Mouse (Mus musculus): ENCODE measurements around the gene Kctd15. TPM values are rescaled to one million over a fixed set of nuclear protein-coding genes. Genes with fewer than 3 reads are reported as not detected.

Gene Kctd15
- total RNA-seq, 4 experiments from 2014 or later, result 4.1 to 7.1 (median 6.1) TPM

DNA sequence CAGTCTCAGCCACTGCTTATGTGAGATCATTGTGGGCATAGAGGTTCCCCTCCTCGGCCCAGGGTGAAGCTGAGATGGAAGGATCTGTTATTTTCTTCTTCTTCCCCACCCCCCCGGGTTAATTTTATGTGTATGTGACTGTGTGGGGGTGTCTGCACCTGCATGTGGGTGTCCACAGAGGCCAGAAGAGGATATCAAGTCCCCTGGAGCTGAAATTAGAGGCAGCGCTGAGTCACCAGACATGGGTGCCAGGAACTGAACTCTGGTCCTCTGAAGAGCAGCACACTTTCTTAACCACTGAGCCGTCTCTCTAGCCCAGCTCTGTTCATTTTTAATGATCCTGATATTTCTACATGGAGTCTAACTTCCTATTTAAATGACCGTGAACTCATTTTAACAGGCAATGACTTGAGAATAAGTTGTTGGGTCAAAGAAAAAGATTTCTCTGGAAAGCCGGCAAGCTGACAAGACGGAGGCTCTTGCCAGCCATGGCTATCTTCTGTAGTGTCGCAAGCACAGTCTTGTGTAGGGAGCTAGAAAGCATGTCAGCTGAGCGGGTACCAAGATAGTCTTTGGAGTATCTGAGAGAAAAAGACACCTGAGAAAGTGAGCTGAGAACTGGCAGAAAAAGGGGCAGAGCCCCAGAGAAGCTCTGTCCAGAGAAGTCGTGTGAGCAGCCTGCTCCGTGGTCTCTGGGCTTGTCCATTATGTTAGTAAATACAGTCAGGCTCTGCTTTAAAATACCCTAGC is 38.2 kb downstream of the Kctd15 start:
- DNase-seq, result no peak

DNA sequence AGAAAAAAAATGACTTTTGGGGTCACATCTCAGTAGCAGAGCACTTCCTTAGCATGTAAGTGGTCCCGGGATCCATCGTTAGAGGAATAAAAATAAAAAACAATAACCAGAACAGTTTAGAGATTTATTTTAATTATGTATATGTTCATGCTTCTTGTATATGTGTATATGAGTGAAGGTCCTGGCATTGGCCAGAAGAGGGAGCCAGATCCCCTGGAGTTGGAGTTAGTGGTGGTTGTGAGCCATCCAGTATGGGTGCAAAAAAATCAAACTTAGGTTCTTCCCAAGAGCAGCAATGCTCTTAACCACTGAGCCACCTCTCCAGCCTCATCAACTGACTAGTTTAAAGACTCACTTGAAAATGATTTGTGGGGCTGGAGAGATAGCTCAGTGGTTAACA is 40.3 kb downstream of the Kctd15 start:
- no peak for DNase-seq

DNA sequence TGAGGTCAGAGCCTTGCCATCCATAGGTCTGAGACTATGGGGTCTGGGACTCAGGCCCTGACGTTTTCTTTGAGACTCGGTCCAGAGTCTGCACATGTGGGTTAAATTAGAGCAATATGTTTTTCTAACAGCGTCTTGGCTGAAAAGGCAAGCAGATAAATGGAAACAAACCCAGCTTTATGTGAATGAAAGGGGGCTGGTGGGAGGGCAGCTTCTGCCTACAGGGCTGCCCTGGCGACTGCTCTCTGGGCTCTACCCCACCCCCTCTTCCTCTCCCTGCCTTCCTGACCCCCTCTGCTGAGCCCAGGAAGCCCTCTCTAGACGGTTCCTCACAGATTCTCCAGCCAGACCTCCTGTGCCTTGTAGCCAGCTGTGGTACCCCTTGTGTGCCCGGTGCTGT is 46.1 kb downstream of the Kctd15 start:
- no peak for DNase-seq

DNA sequence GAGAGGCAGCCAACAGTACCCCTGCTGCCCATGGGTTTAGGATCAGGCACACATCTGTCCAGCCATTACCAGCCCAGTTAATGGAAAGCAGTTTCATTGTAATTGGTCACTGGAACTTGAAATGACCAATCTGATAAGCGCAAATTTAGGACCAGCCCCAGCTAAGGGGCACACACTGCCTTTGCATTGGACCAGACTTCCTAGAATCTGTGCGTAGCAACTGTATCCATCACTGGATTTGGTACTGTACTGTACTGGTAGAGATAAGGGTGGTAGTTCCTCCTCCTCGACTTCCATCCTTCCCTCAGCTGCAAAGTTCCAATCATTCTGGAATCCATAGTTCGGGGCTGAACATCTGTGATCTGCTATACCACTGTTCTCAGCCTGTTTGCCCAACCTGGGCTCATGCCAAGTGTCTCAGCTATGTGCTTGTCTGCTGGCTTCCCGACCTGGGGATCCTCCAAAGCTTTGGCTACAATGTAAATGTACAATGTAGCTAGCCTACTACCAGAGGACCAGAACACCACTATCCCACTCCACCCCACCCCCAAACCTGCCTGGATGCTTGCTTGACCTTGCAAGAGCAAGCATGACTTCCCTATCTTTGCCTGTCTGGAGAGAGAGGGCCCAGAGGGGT is 49.1 kb downstream of the Kctd15 start:
- no peak for DNase-seq

DNA sequence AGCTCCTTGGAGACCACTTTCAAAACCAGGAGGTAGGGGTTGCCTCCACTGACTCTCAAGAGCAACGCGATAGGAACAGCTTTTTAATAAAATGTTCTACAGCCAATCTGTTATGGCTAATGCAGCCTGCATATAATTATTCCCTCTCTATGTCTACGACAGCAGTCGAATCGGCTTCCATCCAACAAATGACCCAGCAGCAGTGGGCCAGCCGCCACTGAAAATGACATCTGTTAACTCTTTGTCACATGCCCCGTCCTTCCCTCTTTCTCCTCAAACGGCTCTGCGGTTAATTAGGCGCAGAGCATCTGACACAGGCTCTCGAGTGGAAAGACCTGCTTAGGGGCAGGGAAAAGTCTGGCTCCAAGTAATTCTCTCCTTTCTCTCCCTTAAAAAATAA is 49.8 kb downstream of the Kctd15 start:
- DNase-seq, result no peak

DNA sequence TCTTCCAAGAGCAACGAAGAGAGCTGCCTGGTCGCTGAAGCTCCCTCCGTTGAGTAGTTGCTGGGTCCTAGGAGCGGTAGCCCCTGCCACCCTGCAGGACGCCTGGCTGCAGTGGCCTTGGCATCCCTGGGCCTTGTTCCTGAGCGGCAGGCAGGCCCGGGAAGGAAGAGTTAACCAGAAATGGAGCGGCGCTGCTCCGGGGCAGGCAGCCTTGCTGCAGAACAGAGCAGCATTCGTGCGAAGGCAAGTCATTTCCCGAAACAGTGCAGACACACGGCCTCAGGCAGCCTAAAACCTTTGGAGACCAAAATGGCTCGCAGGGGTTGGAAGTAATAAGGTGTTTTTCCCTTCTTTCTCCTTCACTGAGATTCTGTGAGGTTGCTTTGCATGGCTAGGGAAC is 50.5 kb downstream of the Kctd15 start:
- no peak for DNase-seq

DNA sequence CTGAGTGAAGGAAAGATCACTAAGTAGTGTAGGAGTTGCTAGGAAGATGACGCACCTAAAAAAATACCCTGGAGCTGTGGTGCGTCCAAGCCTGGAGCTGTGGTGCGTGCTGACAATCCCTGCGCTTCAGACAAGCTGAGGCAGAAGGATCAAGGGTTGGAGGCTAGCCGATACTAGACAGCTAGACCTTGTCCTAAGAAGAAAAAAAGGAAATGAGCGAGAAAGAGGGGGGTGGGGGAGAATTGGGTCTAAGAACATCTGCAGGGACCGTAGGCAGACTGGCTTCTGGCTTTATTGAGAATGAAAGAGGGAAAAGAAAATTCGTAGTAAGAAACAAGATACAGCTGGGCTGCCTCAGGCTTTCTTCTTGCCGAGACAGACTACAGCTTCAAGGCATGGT is 58.0 kb downstream of the Kctd15 start:
- DNase-seq, result no peak

DNA sequence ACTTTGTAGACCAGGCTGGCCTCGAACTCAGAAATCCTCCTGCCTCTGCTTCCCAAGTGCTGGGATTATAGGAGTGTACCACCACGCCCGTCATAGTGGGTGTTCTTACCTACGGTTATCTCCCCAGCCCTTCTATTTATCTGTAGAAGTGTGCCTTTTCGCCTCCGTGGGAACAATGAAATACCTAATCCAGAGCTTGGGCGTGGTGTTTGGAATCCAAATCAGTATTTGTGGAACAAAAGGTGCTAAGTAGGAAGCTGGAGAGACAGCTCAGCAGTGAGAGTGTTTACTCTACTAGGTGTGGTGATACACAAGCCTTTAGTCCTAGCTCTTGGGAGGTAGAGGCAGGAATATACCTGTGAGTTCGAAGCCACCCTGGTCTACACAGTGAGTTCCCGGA is 58.5 kb downstream of the Kctd15 start:
- DNase-seq, result no peak

DNA sequence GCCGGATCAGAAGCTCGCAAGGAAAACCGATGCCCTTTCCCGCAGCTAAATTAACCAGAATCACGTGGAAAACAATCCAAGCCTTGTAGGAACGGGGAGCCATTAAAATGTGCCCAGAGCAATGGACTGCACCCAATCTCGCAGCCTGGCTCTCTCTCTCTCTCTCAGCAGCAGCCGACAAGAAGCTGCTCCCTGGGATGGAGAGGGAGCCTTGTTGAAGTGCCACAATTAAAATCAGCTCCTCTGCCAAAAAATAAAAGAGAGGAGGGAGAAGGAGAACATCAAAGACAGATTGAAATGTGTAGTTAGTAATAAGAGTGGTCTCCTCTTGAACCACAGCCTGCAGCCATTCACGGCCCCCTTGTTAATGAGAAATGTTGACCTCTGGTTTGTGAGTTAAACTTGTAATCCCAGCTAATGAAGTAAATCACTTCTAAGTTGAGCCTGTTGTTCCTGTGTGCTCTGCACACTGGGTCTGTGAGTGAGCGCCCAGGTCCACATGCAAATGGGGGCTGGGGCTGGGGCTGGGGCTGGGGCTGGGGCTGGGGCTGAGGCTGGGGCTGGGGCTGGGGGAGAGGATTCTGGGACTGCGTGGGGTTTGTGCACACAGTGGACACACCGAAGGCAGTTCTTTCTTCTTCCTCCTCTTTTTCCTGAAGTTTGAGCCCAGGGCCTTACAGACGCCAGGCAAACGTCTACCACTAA is 59.8 kb downstream of the Kctd15 start:
- DNase-seq, result no peak

DNA sequence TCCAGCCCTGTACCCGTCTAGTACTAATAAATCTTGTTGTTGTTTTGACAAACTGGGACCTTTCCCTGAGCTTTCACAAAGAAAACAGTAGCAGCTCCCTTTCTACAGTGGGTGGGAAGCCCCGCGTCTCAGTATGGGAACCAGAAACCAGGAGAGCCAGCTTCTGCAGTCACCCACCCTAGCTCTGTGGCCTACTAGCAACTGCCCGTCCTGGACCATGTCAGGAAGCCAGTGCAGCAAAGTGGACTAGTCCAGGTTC is 61.3 kb downstream of the Kctd15 start:
- DNase-seq, result no peak

DNA sequence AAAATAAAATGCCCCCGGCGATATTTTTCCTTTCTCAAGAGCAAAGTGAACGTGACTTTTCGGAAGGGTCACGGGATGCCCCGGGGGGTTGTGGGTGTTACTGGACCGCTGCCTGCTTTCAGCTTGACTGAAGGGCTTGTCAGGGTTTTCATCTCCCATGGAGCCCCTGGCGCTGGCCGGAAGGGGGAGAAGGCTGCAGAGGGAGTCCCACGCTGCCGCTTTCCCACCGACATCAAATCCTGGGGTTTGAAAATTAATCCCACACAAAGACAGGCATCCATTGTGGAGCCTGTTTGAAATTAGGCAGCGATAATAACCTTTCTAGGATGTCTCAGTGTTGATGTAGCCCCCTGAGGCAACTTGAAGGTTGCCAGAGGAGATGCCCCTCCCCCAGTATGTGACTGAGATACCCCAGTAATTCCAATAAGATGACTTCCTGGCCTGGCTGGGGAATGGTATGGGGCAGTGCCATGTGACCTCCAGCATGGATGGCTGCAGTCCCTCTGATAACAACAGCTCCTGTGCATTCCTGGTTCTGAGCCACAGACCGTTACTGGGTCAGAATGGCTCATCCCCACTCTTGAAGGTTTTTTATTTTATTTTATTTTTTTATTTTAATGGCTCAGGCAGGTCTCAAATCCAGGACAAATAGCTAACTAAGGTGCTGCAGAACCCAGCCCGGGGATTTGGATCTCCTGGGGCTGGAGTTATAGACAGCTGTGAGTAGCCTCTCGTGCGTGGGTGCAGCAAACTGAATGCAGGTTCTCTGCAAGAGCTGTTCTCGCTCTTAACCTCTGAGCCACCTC is 61.8 kb downstream of the Kctd15 start:
- no peak for DNase-seq

DNA sequence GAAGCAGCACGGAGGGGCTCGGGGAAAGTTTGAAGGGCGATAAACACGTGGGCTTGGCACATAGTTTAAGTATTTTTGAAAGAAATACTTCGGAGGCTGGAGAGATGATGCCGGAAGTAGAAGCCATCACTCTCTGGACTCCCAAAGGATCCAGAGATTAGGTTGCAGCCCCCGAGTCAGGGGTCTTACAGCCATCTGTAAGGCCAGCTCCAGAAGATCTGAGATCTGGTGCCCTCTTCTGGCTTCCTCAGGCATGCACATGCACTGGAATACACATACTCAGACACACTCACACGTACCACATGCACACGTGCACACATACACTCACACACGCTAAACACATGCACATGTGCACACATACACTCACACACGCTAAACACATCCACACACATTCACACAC is 65.8 kb downstream of the Kctd15 start:
- no peak for DNase-seq

Other genes starting within 250 kb of the Kctd15 start
- 10 to 100 TPM in 3 of 4 experiments, 1 to 10 TPM in 1; 7.1 to 29.9 (median 13.8) TPM for gene Chst8, start 156.0 kb upstream of the Kctd15 start, total RNA-seq (2022)